1 mouse cellular context compared by ENCODE assay signal in genomic region chr12:48641974-48642373, GRCm38 (mm10).
TF ChIP-seq lines count a peak whose summit lies in the region.

No protein-coding gene starts in this region.

TF ChIP-seq in CH12.LX, 34 proteins besides CTCF, POLR2A, EP300 and RAD21 (continued from another document):
- TF ChIP-seq GABPA (IDR thresholded peaks at IDR 0.05; ENCODE audit: insufficient replicate concordance, low read depth, low read length) (no peak), CHD2 (IDR thresholded peaks at IDR 0.05; ENCODE audit: low read length) (no peak), MEF2A (IDR thresholded peaks at IDR 0.05; ENCODE audit: borderline replicate concordance, low read depth, low read length) (no peak), CHD1 (IDR thresholded peaks at IDR 0.05; ENCODE audit: low read depth, low read length) (no peak), RCOR1 (conservative IDR thresholded peaks at IDR 0.05; ENCODE audit: low read depth, low read length) (no peak), NRF1 (IDR thresholded peaks at IDR 0.05; ENCODE audit: low read depth, low read length) (no peak), HCFC1 (IDR thresholded peaks at IDR 0.05; ENCODE audit: low read depth, low read length) (no peak), KAT2A (IDR thresholded peaks at IDR 0.05; ENCODE audit: insufficient replicate concordance, low read length) (no peak), PAX5 (IDR thresholded peaks at IDR 0.05; ENCODE audit: low read length) (no peak), ZNF384 (IDR thresholded peaks at IDR 0.05; ENCODE audit: low read depth, low read length) (no peak), ZMIZ1 (IDR thresholded peaks at IDR 0.05; ENCODE audit: low read depth, low read length) (no peak), NELFE (IDR thresholded peaks at IDR 0.05; ENCODE audit: low read depth, low read length) (no peak), E2F4 (IDR thresholded peaks at IDR 0.05; ENCODE audit: insufficient replicate concordance, low read depth, low read length) (no peak), MAFK (IDR thresholded peaks at IDR 0.05; ENCODE audit: insufficient replicate concordance, low read length) (no peak), USF1 (IDR thresholded peaks at IDR 0.05; ENCODE audit: low read depth, low read length) (no peak)
TF ChIP-seq in CH12.LX: peak in this region for 0.
